Mouse (Mus musculus): ENCODE measurements at regions not wholly inside any gene's neighbourhood (a gene's known extent, or its start where the extent isn't known, plus 50 kb on each side); places are given as distances from the start of the nearest gene placed in this dataset.
A peak's percentile ranks its signal among the peaks of the same experiment; 100 is the strongest.

DNA sequence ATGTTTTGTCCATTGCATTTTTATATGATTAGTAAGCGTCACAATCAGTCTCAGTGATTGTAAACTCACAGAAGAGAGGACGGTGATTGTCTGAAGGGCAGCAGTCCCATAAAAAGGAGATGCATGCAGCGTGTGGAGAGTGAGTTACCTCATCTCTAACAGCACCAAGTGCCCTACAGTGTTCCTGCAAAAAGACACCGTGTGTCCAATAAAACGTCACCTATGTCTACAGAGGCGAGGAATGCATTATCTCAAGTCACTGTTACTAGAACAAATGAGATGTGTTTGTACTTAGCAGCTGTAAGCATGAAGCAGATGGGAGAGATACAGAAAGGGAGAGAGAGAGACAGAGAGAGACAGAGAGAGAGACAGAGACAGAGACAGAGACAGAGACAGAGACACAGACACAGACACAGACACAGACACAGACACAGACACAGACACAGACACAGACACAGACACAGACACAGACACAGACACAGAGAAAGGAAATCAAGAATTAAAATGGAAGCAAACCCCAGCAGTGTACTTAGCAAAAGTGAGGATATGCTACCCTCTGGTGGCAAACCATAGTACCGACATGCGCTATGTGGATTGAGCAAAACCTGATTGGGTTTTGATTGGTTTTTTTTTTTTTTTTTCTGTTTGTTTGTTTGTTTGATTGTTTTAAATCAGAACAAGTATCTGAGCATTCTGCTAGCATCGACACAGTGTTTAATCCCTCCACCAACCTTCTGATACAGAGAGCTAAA lies 352.9 kb downstream of the Phf14 start:
- TF ChIP-seq CTCF (IDR thresholded peaks at IDR 0.05; ENCODE audit: low read depth) (peak; percentile 84), EP300 (optimal IDR thresholded peaks at IDR 0.05) (no peak)
